Mouse (Mus musculus): Measurements from ENCODE around the gene Tacc2.

DNA sequence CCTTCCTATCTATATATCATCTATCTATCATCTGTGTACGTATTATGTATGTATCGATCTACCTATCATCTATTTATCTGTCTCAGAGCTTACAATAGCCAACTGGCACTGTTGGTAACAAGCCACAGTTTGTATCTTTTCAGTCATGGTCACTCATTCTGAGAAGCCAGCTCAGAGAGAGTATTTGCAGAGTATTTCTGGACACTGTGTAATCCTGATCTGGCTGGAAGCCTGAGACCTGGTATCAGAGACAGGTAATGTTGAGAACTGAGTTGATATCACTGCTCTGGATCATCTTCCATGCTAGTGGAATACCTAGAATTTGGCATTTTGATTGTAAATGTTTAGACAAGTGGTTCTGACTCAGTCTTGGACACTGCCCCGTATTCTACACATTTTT lies 53.7 kb downstream of the Tacc2 start:
- TF ChIP-seq CTCF (IDR thresholded peaks at IDR 0.05; ENCODE audit: low read depth) (no peak), EP300 (optimal IDR thresholded peaks at IDR 0.05) (no peak)

Measured in stomach, postnatal 0 days (tissue).